Mouse (Mus musculus) heart, postnatal 4 days (tissue): ENCODE measurements around the gene Btbd6. TPM values are rescaled to one million over a fixed set of nuclear protein-coding genes. Genes with fewer than 3 reads are reported as not detected.
A peak's percentile ranks its signal among the peaks of the same experiment; 100 is the strongest.

ENCODE experiments used
- DNase-seq: peaks from one replicate; pipeline ENCODE4 v3.0.0; 2021
- total RNA-seq, 2 experiments: library from RNA; stranded (reverse); gene quantifications; 2 replicates each; pipeline ENCODE4 v1.2.3; 2021

Gene Btbd6
- total RNA-seq, 2 experiments from 2014 or later = 26.0 to 28.1 TPM

- peak; percentile 85 for DNase-seq
Observed at GRCm38 (mm10) chr12:112955800-112956199, 20.5 kb upstream of the Btbd6 start.

GRCm38 (mm10) chr12:112958303-112958702, 18.0 kb upstream of the Btbd6 start:
- peak; percentile 77 for DNase-seq

- no peak for DNase-seq
Observed at GRCm38 (mm10) chr12:112959421-112959820, 16.9 kb upstream of the Btbd6 start.

GRCm38 (mm10) chr12:112961428-112961827, 14.9 kb upstream of the Btbd6 start:
- DNase-seq = peak; percentile 82

GRCm38 (mm10) chr12:112961872-112962271, 14.4 kb upstream of the Btbd6 start:
- no peak for DNase-seq

GRCm38 (mm10) chr12:112965783-112966182, 10.5 kb upstream of the Btbd6 start:
- DNase-seq = no peak

GRCm38 (mm10) chr12:112968943-112969342, 7.3 kb upstream of the Btbd6 start:
- no peak for DNase-seq

GRCm38 (mm10) chr12:112969616-112970015, 6.7 kb upstream of the Btbd6 start:
- DNase-seq = peak; percentile 65

GRCm38 (mm10) chr12:112974736-112975135, 1.5 kb upstream of the Btbd6 start:
- no peak for DNase-seq

GRCm38 (mm10) chr12:112977156-112977555, 874 bp downstream of the Btbd6 start:
- DNase-seq = no peak

- no peak for DNase-seq
Observed at GRCm38 (mm10) chr12:112982031-112982430, 5.7 kb downstream of the Btbd6 start.

GRCm38 (mm10) chr12:112985346-112985745, 9.1 kb downstream of the Btbd6 start:
- no peak for DNase-seq

- peak; percentile 67 for DNase-seq
Observed at GRCm38 (mm10) chr12:112987877-112988276, 11.6 kb downstream of the Btbd6 start.

GRCm38 (mm10) chr12:112990706-112991405, 14.6 kb downstream of the Btbd6 start:
- no peak for DNase-seq

- DNase-seq = no peak
Observed at GRCm38 (mm10) chr12:112991444-112991843, 15.2 kb downstream of the Btbd6 start.

- no peak for DNase-seq
Observed at GRCm38 (mm10) chr12:112994153-112994552, 17.9 kb downstream of the Btbd6 start.

- no peak for DNase-seq
Observed at GRCm38 (mm10) chr12:112999569-113000293, 23.4 kb downstream of the Btbd6 start.

GRCm38 (mm10) chr12:113000294-113001132, 24.2 kb downstream of the Btbd6 start, which contains the start of gene Brf1:
Gene Brf1 (minus strand): TSS chr12:113000704.
- DNase-seq = peak; percentile 98

GRCm38 (mm10) chr12:113001133-113001474, 24.8 kb downstream of the Btbd6 start:
- DNase-seq = no peak

GRCm38 (mm10) chr12:113002667-113003066, 26.4 kb downstream of the Btbd6 start:
- DNase-seq = no peak

- DNase-seq = no peak
Observed at GRCm38 (mm10) chr12:113004011-113004410, 27.7 kb downstream of the Btbd6 start.

- peak; percentile 80 for DNase-seq
Observed at GRCm38 (mm10) chr12:113004993-113005392, 28.7 kb downstream of the Btbd6 start.
